Mouse (Mus musculus) inflammation-experienced regulatory T-cells (primary cell): ENCODE measurements around the gene Gm4553. TPM values are rescaled to one million over a fixed set of nuclear protein-coding genes. Genes with fewer than 3 reads are reported as not detected.

Experiments
- polyA plus RNA-seq, 2 experiments: library from polyadenylated mRNA; unstranded; fragments of 100-300 nt; shearing (Covaris generic); gene quantifications; one replicate each; pipeline ENCODE4 v1.2.1; 2017

The Gm4553 gene
- not detected for polyA plus RNA-seq

GRCm38 (mm10) chr7:142165639-142166038 lies at the start of gene Gm4553:
Gm4553 (minus strand) TSS chr7:142165739.

GRCm38 (mm10) chr7:142211559-142211958 lies 46.0 kb upstream of the Gm4553 start, which contains the start of gene Gm7579:
Gm7579 (plus strand) TSS chr7:142211859.

GRCm38 (mm10) chr7:142201064-142201463 lies 35.5 kb upstream of the Gm4553 start, which contains the start of gene Krtap5-3:
Krtap5-3 (plus strand) TSS chr7:142201364.

GRCm38 (mm10) chr7:142190289-142190688 lies 24.8 kb upstream of the Gm4553 start, which contains the start of gene Gm10153:
Gm10153 (minus strand) TSS chr7:142190389.

GRCm38 (mm10) chr7:142175905-142176304 lies 10.4 kb upstream of the Gm4553 start, which contains the start of gene Krtap5-2:
Krtap5-2 (minus strand) TSS chr7:142176005.

GRCm38 (mm10) chr7:142157013-142157412 lies 8.5 kb downstream of the Gm4553 start, which contains the start of gene Gm29735:
Gm29735 (minus strand) TSS chr7:142157113.

DNA sequence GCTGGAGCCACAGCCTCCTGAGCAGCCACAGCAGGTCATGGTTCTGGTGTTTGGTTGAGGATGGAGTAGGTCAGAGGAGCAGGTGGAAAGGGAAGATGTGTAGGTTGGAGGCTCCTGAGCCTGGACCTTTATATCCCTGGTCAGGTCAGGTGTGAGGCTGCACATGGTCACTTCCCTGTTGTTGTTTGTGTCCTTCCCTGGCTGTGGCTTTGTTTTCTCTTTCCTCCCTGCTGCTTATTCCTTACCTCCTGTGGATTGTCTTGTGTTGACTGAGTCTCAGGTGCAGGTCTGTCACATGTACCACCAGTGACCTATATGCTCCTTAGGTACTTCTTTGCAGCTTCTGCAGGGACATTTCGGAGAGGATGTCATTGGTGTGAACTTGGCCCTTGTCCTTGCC lies 21.0 kb downstream of the Gm4553 start, which contains the start of gene Gm45337:
Gm45337 (minus strand) TSS at position 101 of the 400 bp plus-strand sequence.

DNA sequence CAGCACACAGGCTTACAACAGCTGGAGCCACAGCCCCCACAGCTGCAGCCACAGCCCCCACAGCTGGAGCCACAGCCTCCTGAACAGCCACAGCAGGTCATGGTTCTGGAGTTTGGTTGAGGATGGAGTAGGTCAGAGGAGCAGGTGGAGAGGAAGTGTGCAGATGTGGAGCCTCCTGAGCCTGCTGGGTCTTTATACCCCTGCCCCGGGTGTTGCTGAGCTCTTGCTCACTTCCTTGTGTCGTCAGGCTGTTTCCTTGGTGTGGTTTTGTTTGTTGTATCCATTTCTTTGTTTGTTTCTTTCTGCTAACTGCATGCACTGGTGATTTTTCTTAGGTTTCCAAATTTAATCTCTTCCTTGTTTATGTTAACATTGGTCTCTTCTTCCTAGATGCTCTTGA lies 29.6 kb downstream of the Gm4553 start, which contains the start of gene Gm39115:
Gm39115 (minus strand) TSS at position 101 of the 400 bp plus-strand sequence.

GRCm38 (mm10) chr7:142120629-142121028 lies 44.9 kb downstream of the Gm4553 start, which contains the start of gene Gm45618:
Gm45618 (minus strand) TSS chr7:142120729.

Other genes with a start within 250 kb of the Gm4553 start
- gene Tollip, start 247.2 kb downstream of the Gm4553 start, polyA plus RNA-seq = 10 to 100 TPM; 37.9 to 44.7 TPM
- under 1 TPM; 0.65 to 0.83 TPM for gene Brsk2, start 216.0 kb downstream of the Gm4553 start, polyA plus RNA-seq
- 10 to 100 TPM; 68.2 to 68.5 TPM for gene Mob2, start 104.7 kb downstream of the Gm4553 start, polyA plus RNA-seq
- gene Dusp8, start 69.9 kb downstream of the Gm4553 start, polyA plus RNA-seq = 1 to 10 TPM in 1 of 2 experiments, under 1 TPM in 1; 0.05 to 1.3 TPM
- gene Gm45618, start 45.0 kb downstream of the Gm4553 start, polyA plus RNA-seq = under 1 TPM in 1 of 2 experiments, not detected in 1; 0.95 TPM
- not detected for gene Gm39115, start 29.7 kb downstream of the Gm4553 start, polyA plus RNA-seq
- not detected for gene Gm45337, start 21.1 kb downstream of the Gm4553 start, polyA plus RNA-seq
- not detected for gene Gm29735, start 8.6 kb downstream of the Gm4553 start, polyA plus RNA-seq
- gene Krtap5-2, start 10.3 kb upstream of the Gm4553 start, polyA plus RNA-seq = not detected
- gene Gm10153, start 24.6 kb upstream of the Gm4553 start, polyA plus RNA-seq = not detected
- gene Krtap5-3, start 35.6 kb upstream of the Gm4553 start, polyA plus RNA-seq = not detected
- gene Gm7579, start 46.1 kb upstream of the Gm4553 start, polyA plus RNA-seq = not detected
- gene Krtap5-5, start 64.2 kb upstream of the Gm4553 start, polyA plus RNA-seq = not detected
- not detected for gene Gm40460, start 75.3 kb upstream of the Gm4553 start, polyA plus RNA-seq
- 1 to 10 TPM in 1 of 2 experiments, not detected in 1; 2.0 TPM for gene Gm2431, start 92.6 kb upstream of the Gm4553 start, polyA plus RNA-seq
- not detected for gene Gm4559, start 108.6 kb upstream of the Gm4553 start, polyA plus RNA-seq
- gene Krtap5-1, start 131.4 kb upstream of the Gm4553 start, polyA plus RNA-seq = not detected
- gene Krtap5-4, start 137.8 kb upstream of the Gm4553 start, polyA plus RNA-seq = under 1 TPM in 1 of 2 experiments, not detected in 1; 0.17 TPM
- 10 to 100 TPM in 1 of 2 experiments, 1 to 10 TPM in 1; 3.2 to 41.0 TPM for gene Ifitm10, start 208.0 kb upstream of the Gm4553 start, polyA plus RNA-seq
- gene Gm49369, start 216.9 kb upstream of the Gm4553 start, polyA plus RNA-seq = 1 to 10 TPM; 2.4 to 9.3 TPM
- gene Ctsd, start 222.3 kb upstream of the Gm4553 start, polyA plus RNA-seq = 100 to 1,000 TPM; 384 to 590 TPM